In the genomic region with DNA sequence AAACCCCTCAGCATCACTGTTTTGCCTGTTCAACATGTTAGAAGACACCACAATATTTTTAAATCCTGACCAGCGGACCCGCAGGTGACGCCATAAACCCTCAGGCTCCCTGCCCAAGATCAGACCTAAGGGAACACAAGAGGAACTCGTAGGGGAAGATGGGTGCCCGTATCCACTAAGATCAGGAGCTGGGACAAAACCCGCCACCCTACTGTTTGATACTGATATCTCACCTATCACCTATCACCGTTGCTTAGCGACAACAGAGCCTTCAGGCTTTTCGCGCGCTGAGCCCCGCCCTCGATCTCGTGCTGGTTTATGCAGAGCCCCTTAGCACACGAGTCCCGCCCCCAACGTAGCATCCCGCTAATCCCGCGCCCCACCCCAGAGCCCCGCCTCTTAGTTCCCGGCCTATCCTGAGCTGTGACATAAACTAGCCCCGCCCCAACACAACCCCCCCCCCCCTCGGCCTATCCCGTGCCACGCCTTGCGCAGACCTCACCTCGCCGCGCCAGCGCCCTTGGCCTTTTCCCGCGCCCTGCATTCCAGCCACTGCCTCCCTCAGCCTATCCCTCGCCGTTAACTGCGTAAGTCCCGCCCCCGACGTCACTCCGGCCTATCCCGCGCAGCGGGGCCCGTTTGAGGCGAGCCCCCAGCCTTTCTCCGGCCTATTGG, we compare ENCODE assay signal across 7 mouse cellular contexts. TPM values are rescaled to one million over a fixed set of nuclear protein-coding genes. Genes with fewer than 3 reads are reported as not detected.
DNase-seq lines count a peak whose midpoint lies in the region; ATAC-seq lines count a peak whose summit lies in the region.

Siva1 (plus strand) TSS at position 500 of the 675 bp plus-strand sequence.

- WGBS in embryonic facial prominence, embryonic 11.5 days = 2% methylated on average over 41 of the region's 46 CpGs
- WGBS in limb, embryonic 10.5 days = 2% methylated on average over 46 of the region's 46 CpGs
- WGBS in midbrain, embryonic 13.5 days = 1% methylated on average over 45 of the region's 46 CpGs

- no peaks in the 10 kb centered on the region for H3K9me3 ChIP-seq in embryonic facial prominence, embryonic 11.5 days (replicated peaks; ENCODE audit: control insufficient read depth, low read length)
- H3K9me3 ChIP-seq in limb, embryonic 10.5 days (replicated peaks) = no peaks in the 10 kb centered on the region
- H3K9me3 ChIP-seq in midbrain, embryonic 13.5 days = no peaks in the 10 kb centered on the region

- H3K36me3 ChIP-seq in embryonic facial prominence, embryonic 11.5 days (replicated peaks; ENCODE audit: control insufficient read depth, insufficient read depth, low read depth, low read length) = peaks cover 5% of the 10 kb centered on the region; the same call in 1 of the 2 replicates
- peaks cover 32% of the 10 kb centered on the region for H3K36me3 ChIP-seq in limb, embryonic 10.5 days
- peaks cover 20% of the 10 kb centered on the region for H3K36me3 ChIP-seq in midbrain, embryonic 13.5 days

- peak within 1 kb of the TSS; percentile 70 for H3K4me3 ChIP-seq in embryonic facial prominence, embryonic 11.5 days (ENCODE audit: low read depth, low read length)
- H3K4me3 ChIP-seq in limb, embryonic 10.5 days = peak within 1 kb of the TSS; percentile 90
- H3K4me3 ChIP-seq in midbrain, embryonic 13.5 days (replicated peaks) = peak within 1 kb of the TSS; percentile 58

- ATAC-seq in embryonic facial prominence, embryonic 11.5 days (replicated peaks; ENCODE audit: insufficient number of reproducible peaks, low FRiP score, low TSS enrichment, low read depth) = peak; percentile 97
- peak; percentile 77 for ATAC-seq in granulocyte monocyte progenitor cell, adult 5-6 weeks (replicated peaks; ENCODE audit: poor library complexity, severe bottlenecking)
- peak; percentile 98 for ATAC-seq in midbrain, embryonic 13.5 days

- peak within 1 kb of the TSS; percentile 81 for H3K4me2 ChIP-seq in embryonic facial prominence, embryonic 11.5 days (ENCODE audit: low read depth, low read length)
- peak within 1 kb of the TSS; percentile 76 for H3K4me2 ChIP-seq in midbrain, embryonic 13.5 days (replicated peaks)

- H3K27me3 ChIP-seq in embryonic facial prominence, embryonic 11.5 days (ENCODE audit: control insufficient read depth, insufficient read depth, low read length) = no peaks in the 10 kb centered on the region
- no peaks in the 10 kb centered on the region for H3K27me3 ChIP-seq in limb, embryonic 10.5 days (ENCODE audit: low read depth, poor library complexity, severe bottlenecking)
- H3K27me3 ChIP-seq in midbrain, embryonic 13.5 days = no peaks in the 10 kb centered on the region

- H3K9ac ChIP-seq in embryonic facial prominence, embryonic 11.5 days (replicated peaks; ENCODE audit: low read length) = peak within 1 kb of the TSS; percentile 77
- H3K9ac ChIP-seq in midbrain, embryonic 13.5 days (replicated peaks) = peak within 1 kb of the TSS; percentile 73

- H3K27ac ChIP-seq in embryonic facial prominence, embryonic 11.5 days (replicated peaks; ENCODE audit: low read depth, low read length) = peak within 1 kb of the TSS; percentile 72
- peak within 1 kb of the TSS; percentile 88 for H3K27ac ChIP-seq in limb, embryonic 10.5 days
- H3K27ac ChIP-seq in midbrain, embryonic 13.5 days = peak within 1 kb of the TSS; percentile 88

- peaks cover 3% of the 10 kb centered on the region; the same call in 1 of the 2 replicates for H3K4me1 ChIP-seq in embryonic facial prominence, embryonic 11.5 days (ENCODE audit: control insufficient read depth, insufficient read depth, low read length)
- H3K4me1 ChIP-seq in limb, embryonic 10.5 days = peaks cover 17% of the 10 kb centered on the region
- H3K4me1 ChIP-seq in midbrain, embryonic 13.5 days (replicated peaks) = peaks cover 19% of the 10 kb centered on the region

- DNase-seq in adrenal gland, postnatal 14 days = peak; percentile 100
- peak; percentile 99 for DNase-seq in embryonic facial prominence, embryonic 11.5 days (ENCODE audit: low spot score)
- DNase-seq in kidney, adult 11 months = peak; percentile 99
- peak; percentile 98 for DNase-seq in limb, embryonic 10.5 days (ENCODE audit: low spot score)
- DNase-seq in spleen, adult 12 weeks (ENCODE audit: low spot score) = peak; percentile 95

RNA-seq across cellular contexts. Expression of gene Siva1, which starts in this region (rescaled TPM):
- total RNA-seq in adrenal gland, postnatal 14 days (2021) = 48.4 and 54.1 TPM in 2 replicates
- polyA plus RNA-seq in embryonic facial prominence, embryonic 11.5 days (2014; fragmentation: Nextera tagmentation; extraction: Ambion mirVana) = 222 and 241 TPM in 2 replicates
- 113 and 231 TPM in 2 replicates for total RNA-seq in granulocyte monocyte progenitor cell, adult 5-6 weeks (2014; fragmentation: Nextera tagmentation)
- total RNA-seq in granulocyte monocyte progenitor cell, adult 5-6 weeks (2017) = 339 TPM in 2 replicates
- polyA plus RNA-seq in limb, embryonic 10.5 days (2016; fragmentation: Nextera tagmentation; extraction: Ambion mirVana) = 359 and 361 TPM in 2 replicates
- polyA plus RNA-seq in midbrain, embryonic 13.5 days (2015; fragmentation: Nextera tagmentation; extraction: Ambion mirVana) = 83.0 and 96.5 TPM in 2 replicates

Comparison
In these comparisons a context has a peak if more than half of its experiments do, and no peak if none do; other contexts are left out.
1. Peak in every context shown above with its lines: DNase-seq, ATAC-seq, H3K4me3 ChIP-seq and H3K27ac ChIP-seq.